Mouse (Mus musculus) limb, embryonic 14.5 days (tissue): ENCODE data around the gene Mcrs1. TPM values are rescaled to one million over a fixed set of nuclear protein-coding genes. Genes with fewer than 3 reads are reported as not detected.
A peak's percentile ranks its signal among the peaks of the same experiment; 100 is the strongest.
"Not testable (repeated sequence)": the region's sequence is repeated elsewhere in the genome, so short reads cannot be mapped to it uniquely, and the experiment has no call there.

Experiments
- ATAC-seq: fragments of 200-750 bp; cut with Nextera tagmentation; 2 replicates; pipeline ENCODE4 v1.8.0; 2017; ENCODE audit warnings: low read depth, moderate number of reproducible peaks, moderate TSS enrichment; ENCODE audit not compliant: low FRiP score
- DNase-seq: peaks from one replicate; pipeline ENCODE4 v3.0.0-alpha.2; 2015; ENCODE audit warnings: low spot score
- H3K27ac ChIP-seq: fragments of 300-500 bp; sonication (generic); replicated peaks from 2 replicates; pipeline ENCODE4 v1.5.1; 2014; ENCODE audit warnings: low read depth, mild to moderate bottlenecking, low read length, moderate library complexity, mixed read lengths
- H3K27me3 ChIP-seq: fragments of 300-500 bp; sonication (generic); 2 replicates; pipeline ENCODE4 v1.6.1; 2014; ENCODE audit warnings: low read length, mixed read lengths; ENCODE audit not compliant: control insufficient read depth, insufficient read depth
- H3K36me3 ChIP-seq: fragments of 300-500 bp; sonication (generic); 2 replicates; pipeline ENCODE4 v1.6.1; 2014; ENCODE audit warnings: mild to moderate bottlenecking, low read length, moderate library complexity, mixed read lengths; ENCODE audit not compliant: control insufficient read depth, insufficient read depth
- H3K4me1 ChIP-seq: fragments of 300-500 bp; sonication (generic); 2 replicates; pipeline ENCODE4 v1.6.1; 2014; ENCODE audit warnings: antibody characterized with exemption, low read length, mixed read lengths; ENCODE audit not compliant: control insufficient read depth, insufficient read depth
- H3K4me2 ChIP-seq: fragments of 300-500 bp; sonication (generic); replicated peaks from 2 replicates; pipeline ENCODE4 v1.6.1; 2014; ENCODE audit warnings: low read depth, mild to moderate bottlenecking, low read length, moderate library complexity; ENCODE audit not compliant: severe bottlenecking
- H3K4me3 ChIP-seq: fragments of 300-500 bp; sonication (generic); replicated peaks from 2 replicates; pipeline ENCODE4 v1.5.1; 2014; ENCODE audit warnings: low read length
- H3K9ac ChIP-seq: fragments of 300-500 bp; sonication (generic); 2 replicates; pipeline ENCODE4 v1.6.1; 2014; ENCODE audit warnings: mild to moderate bottlenecking, low read depth, low read length, moderate library complexity; ENCODE audit not compliant: severe bottlenecking
- H3K9me3 ChIP-seq: fragments of 300-500 bp; sonication (generic); 2 replicates; pipeline ENCODE4 v1.6.1; 2016; ENCODE audit warnings: low read length; ENCODE audit not compliant: control insufficient read depth
- POLR2A ChIP-seq: fragments of 200-500 bp; IDR thresholded peaks from 2 replicates; pipeline ENCODE4 v1.8.0; 2012; ENCODE audit warnings: inconsistent platforms, mild to moderate bottlenecking, moderate library complexity, borderline replicate concordance; ENCODE audit not compliant: insufficient read depth, insufficient read length; ENCODE audit errors: extremely low read depth
- WGBS: fragments of 180-500 bp; shearing (Covaris S2); extraction: QIAGEN DNeasy Blood & Tissue Kit; methylation state at CpG from one replicate; pipeline ENCODE4 v1.1.7; 2014; 5-methylcytosine and 5-hydroxymethylcytosine counted together
- polyA plus RNA-seq, 2 experiments: library from polyadenylated mRNA; depleted of rRNA in 1 of 2; stranded (reverse) in 1 of 2; unstranded in 1 of 2; fragments of >200 nt; fragmentation: Nextera tagmentation in 1 of 2; extraction: Ambion mirVana in 1 of 2; gene quantifications; 2 replicates each; pipeline versions ENCODE4 v1.2.1 to v1.2.3; 2012 to 2014

The Mcrs1 gene
- polyA plus RNA-seq, 2 experiments = 88.5 to 130 TPM

DNA sequence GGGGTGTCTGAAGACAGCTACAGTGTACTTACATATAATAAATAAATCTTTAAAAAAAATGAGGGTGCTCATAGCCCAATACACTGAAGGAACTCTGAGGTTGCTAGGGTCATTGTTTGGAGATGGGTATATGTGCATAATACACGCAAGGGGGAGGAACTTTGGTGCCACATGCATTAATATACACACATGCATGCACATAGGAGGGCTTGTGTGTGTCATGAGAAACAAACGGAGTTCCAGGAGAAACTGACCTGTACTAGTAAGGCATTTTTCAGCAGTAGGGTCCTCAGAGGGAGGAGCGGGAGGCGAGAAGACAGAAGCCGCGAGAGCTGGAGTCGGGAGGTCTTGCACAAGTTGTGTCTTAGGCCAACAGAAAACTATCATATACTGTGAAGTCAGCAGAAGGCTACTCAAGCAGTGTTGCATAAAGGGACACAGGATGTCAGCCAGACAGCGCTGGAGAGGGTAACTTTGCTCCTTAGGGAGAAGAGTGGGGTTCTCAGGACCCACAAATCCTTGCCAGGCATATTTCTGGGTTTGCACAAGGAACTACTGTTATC, 7.5 kb upstream of the Mcrs1 start:
- 75% methylated on average over 8 of the region's 8 CpGs for whole genome bisulfite sequencing
- no peaks in the 10 kb centered on the region for H3K9me3 ChIP-seq
- ATAC-seq = no peak
- no peaks in the 10 kb centered on the region for H3K4me1 ChIP-seq
- no peak for TF ChIP-seq POLR2A
- H3K4me2 ChIP-seq = 0 out of 2 replicates have a peak overlapping the region, but pooled peaks have one; percentile 25
- H3K9ac ChIP-seq = no peak overlapping the region
- H3K27ac ChIP-seq = no peak overlapping the region
- DNase-seq = no peak
- no peak overlapping the region for H3K4me3 ChIP-seq
- no peaks in the 10 kb centered on the region for H3K27me3 ChIP-seq
- H3K36me3 ChIP-seq = no peaks in the 10 kb centered on the region

DNA sequence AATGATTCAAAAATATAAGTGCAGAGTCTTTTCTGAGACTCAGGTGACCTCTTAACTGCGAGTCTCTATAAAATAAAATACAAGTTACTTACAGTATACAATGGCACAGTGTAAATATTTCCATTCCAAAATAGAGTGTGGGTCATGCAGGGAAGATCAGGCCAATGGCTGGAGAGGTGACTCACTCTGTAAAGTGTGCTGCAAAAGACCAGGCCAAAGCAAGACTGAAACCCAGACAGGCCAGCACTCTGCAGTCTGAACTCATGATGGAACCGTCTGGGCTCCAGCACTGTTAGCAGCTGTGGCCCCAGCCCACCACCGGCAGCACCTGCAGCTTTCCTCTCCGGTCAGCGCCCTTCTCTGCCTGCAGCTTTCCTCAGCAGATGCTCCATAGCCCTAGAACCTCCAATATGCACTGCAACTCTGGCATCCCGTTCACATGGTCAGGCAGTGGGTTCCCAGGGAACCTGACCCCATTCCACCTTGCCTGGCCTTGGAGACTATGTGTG, 3.5 kb upstream of the Mcrs1 start:
- no peak for TF ChIP-seq POLR2A
- 79% methylated on average over 6 of the region's 6 CpGs for WGBS
- no peaks in the 10 kb centered on the region for H3K9me3 ChIP-seq
- no peak for DNase-seq
- H3K4me1 ChIP-seq = peaks cover 7% of the 10 kb centered on the region; the same call in 1 of the 2 replicates
- no peaks in the 10 kb centered on the region for H3K27me3 ChIP-seq
- no peak overlapping the region for H3K4me3 ChIP-seq
- H3K27ac ChIP-seq = no peak overlapping the region
- H3K36me3 ChIP-seq = no peaks in the 10 kb centered on the region
- H3K4me2 ChIP-seq = no peak overlapping the region
- no peak for ATAC-seq
- H3K9ac ChIP-seq = no peak overlapping the region

DNA sequence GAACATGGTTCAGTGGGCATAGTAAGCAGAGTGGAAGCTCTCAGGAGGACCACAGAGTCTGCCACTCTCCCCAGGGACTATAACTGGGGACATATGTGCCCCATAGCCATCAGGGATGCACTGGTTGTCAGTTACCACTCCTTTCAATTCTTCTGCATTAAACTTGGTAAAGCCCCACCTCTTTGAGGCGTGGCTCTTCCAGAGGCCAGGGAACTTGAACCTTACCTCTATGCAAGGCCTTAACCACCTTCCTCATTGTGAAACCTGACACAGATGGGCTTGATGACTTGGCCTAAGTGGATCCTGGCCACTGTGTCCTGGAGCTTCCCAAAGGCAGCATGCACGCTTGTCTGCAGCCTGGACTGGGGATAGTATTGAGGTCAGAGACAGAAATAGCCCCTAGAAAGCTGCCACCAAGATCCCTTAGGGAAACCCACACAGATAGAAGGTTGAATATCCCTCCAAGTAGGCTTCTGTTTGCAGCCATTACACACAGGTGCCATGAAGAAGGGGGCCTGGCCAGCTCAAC, 2.8 kb upstream of the Mcrs1 start:
- ATAC-seq (no peak), DNase-seq (no peak)
- Histone ChIP-seq H3K4me3 (no peak overlapping the region), H3K27me3 (no peaks in the 10 kb centered on the region), H3K4me1 (peaks cover 7% of the 10 kb centered on the region; the same call in 1 of the 2 replicates), H3K9me3 (no peaks in the 10 kb centered on the region), H3K36me3 (peaks cover 6% of the 10 kb centered on the region; the same call in 1 of the 2 replicates), H3K9ac (no peak overlapping the region), H3K4me2 (no peak overlapping the region), H3K27ac (no peak overlapping the region)
- no peak for TF ChIP-seq POLR2A
- WGBS = 82% methylated on average over 2 of the region's 2 CpGs

DNA sequence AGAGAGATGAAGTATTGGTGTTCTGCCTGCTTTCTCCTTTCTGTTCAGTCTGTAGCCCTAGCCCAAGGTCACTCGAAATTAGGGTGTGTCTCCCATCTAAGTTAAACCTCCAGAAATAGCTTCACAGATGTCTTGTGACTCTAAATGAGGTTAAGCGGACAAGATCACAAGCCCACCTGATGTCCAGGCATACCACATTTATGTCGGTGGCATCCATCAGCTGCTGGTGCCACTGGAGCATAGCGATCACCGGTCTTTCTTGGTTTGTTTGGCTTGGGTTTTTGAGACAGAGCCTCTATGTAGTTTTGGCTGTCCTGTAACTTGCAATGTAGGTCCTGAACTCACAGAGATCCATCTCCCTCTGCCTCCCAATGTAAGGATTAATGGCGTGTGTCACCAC, 2.0 kb upstream of the Mcrs1 start:
- Histone ChIP-seq H3K27ac (no peak overlapping the region), H3K9me3 (no peaks in the 10 kb centered on the region), H3K27me3 (no peaks in the 10 kb centered on the region), H3K9ac (no peak overlapping the region), H3K4me1 (peaks cover 7% of the 10 kb centered on the region; the same call in 1 of the 2 replicates), H3K4me2 (no peak overlapping the region), H3K36me3 (peaks cover 14% of the 10 kb centered on the region), H3K4me3 (no peak overlapping the region)
- 98% methylated on average over 6 of the region's 6 CpGs for WGBS
- no peak for TF ChIP-seq POLR2A
- no peak for DNase-seq
- no peak for ATAC-seq

DNA sequence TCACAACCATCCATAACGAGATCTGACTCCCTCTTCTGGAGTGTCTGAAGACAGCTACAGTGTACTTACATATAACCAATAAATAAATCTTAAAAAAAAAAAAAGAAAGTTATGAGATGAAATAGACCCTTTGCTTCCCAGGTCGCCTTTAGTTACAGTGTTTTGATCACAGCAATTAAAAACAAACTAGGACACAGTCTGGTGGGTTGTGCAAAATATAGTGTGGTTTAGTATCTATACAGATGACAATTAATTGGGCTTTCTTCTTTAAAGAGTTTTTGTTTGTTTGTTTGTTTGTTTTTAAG, 1.4 kb upstream of the Mcrs1 start:
- not testable (repeated sequence) for H3K9ac ChIP-seq, H3K4me3 ChIP-seq, H3K27me3 ChIP-seq, ATAC-seq, H3K4me1 ChIP-seq, H3K9me3 ChIP-seq, DNase-seq
- H3K36me3 ChIP-seq = peaks cover 17% of the 10 kb centered on the region
- H3K4me2 ChIP-seq = peak overlapping the region; percentile 79
- 39% methylated on average over 2 of the region's 2 CpGs for WGBS
- peak overlapping the region; percentile 95; the same call in 1 of the 2 replicates for H3K27ac ChIP-seq
